Mouse (Mus musculus): ENCODE measurements around the gene Amt. TPM values are rescaled to one million over a fixed set of nuclear protein-coding genes. Genes with fewer than 3 reads are reported as not detected.
A peak's percentile ranks its signal among the peaks of the same experiment; 100 is the strongest.

The Amt gene
- polyA plus RNA-seq, 1 experiment from 2014 or later = 21.9 TPM

- H3K27me3 ChIP-seq (ENCODE audit: control insufficient read depth, insufficient read depth, low read depth, low read length) = no peaks in the 10 kb centered on the region
- peaks cover 20% of the 10 kb centered on the region for H3K36me3 ChIP-seq (ENCODE audit: control insufficient read depth, insufficient read depth, low read length)
- H3K4me1 ChIP-seq (replicated peaks; ENCODE audit: control insufficient read depth, insufficient read depth, low read length) = no peaks in the 10 kb centered on the region
- no peaks in the 10 kb centered on the region for H3K9me3 ChIP-seq (ENCODE audit: control insufficient read depth, low read length)
- no peak overlapping the region for H3K4me3 ChIP-seq (ENCODE audit: low read length)
- no peak overlapping the region for H3K9ac ChIP-seq (ENCODE audit: low read length)
- WGBS = 78% methylated on average over 1 of the region's 1 CpGs
- H3K4me2 ChIP-seq (ENCODE audit: low read depth, low read length) = no peak overlapping the region
- no peak overlapping the region for H3K27ac ChIP-seq (ENCODE audit: low read length)
- no peak for ATAC-seq (ENCODE audit: low read depth)
These were observed 28.1 kb downstream of the Amt start for GRCm38 (mm10) chr9:108324784-108325183.

- Histone ChIP-seq H3K4me2 (ENCODE audit: low read depth, low read length) (no peak overlapping the region), H3K27ac (ENCODE audit: low read length) (no peak overlapping the region), H3K4me1 (replicated peaks; ENCODE audit: control insufficient read depth, insufficient read depth, low read length) (no peaks in the 10 kb centered on the region), H3K9ac (ENCODE audit: low read length) (no peak overlapping the region), H3K27me3 (ENCODE audit: control insufficient read depth, insufficient read depth, low read depth, low read length) (no peaks in the 10 kb centered on the region), H3K4me3 (ENCODE audit: low read length) (no peak overlapping the region), H3K9me3 (ENCODE audit: control insufficient read depth, low read length) (no peaks in the 10 kb centered on the region), H3K36me3 (ENCODE audit: control insufficient read depth, insufficient read depth, low read length) (peaks cover 24% of the 10 kb centered on the region)
- 94% methylated on average over 2 of the region's 2 CpGs for whole genome bisulfite sequencing
- ATAC-seq (ENCODE audit: low read depth) = no peak
These were observed 29.2 kb downstream of the Amt start for GRCm38 (mm10) chr9:108325811-108326210.

- ATAC-seq (ENCODE audit: low read depth) = no peak
- WGBS = 65% methylated on average over 10 of the region's 10 CpGs
These were observed 41.3 kb downstream of the Amt start for GRCm38 (mm10) chr9:108337848-108338550.

GRCm38 (mm10) chr9:108338551-108338885 is 41.9 kb downstream of the Amt start:
- peak overlapping the region; percentile 68 for H3K4me2 ChIP-seq (ENCODE audit: low read depth, low read length)
- H3K36me3 ChIP-seq (ENCODE audit: control insufficient read depth, insufficient read depth, low read length) = peaks cover 31% of the 10 kb centered on the region
- peak overlapping the region; percentile 95 for H3K27ac ChIP-seq (ENCODE audit: low read length)
- peak overlapping the region; percentile 93 for H3K9ac ChIP-seq (ENCODE audit: low read length)
- H3K4me3 ChIP-seq (ENCODE audit: low read length) = peak overlapping the region; percentile 65
- H3K9me3 ChIP-seq (ENCODE audit: control insufficient read depth, low read length) = no peaks in the 10 kb centered on the region
- H3K4me1 ChIP-seq (replicated peaks; ENCODE audit: control insufficient read depth, insufficient read depth, low read length) = peaks cover 28% of the 10 kb centered on the region
- WGBS = 25% methylated on average over 6 of the region's 6 CpGs
- ATAC-seq (ENCODE audit: low read depth) = no peak
- H3K27me3 ChIP-seq (ENCODE audit: control insufficient read depth, insufficient read depth, low read depth, low read length) = no peaks in the 10 kb centered on the region

More at GRCm38 (mm10) chr9:108337848-108338550, 41.3 kb downstream of the Amt start:
- Histone ChIP-seq H3K27ac (ENCODE audit: low read length) (peak overlapping the region; percentile 95), H3K9ac (ENCODE audit: low read length) (no peak overlapping the region), H3K9me3 (ENCODE audit: control insufficient read depth, low read length) (no peaks in the 10 kb centered on the region), H3K4me1 (replicated peaks; ENCODE audit: control insufficient read depth, insufficient read depth, low read length) (peaks cover 28% of the 10 kb centered on the region), H3K27me3 (ENCODE audit: control insufficient read depth, insufficient read depth, low read depth, low read length) (no peaks in the 10 kb centered on the region), H3K36me3 (ENCODE audit: control insufficient read depth, insufficient read depth, low read length) (peaks cover 34% of the 10 kb centered on the region), H3K4me3 (ENCODE audit: low read length) (no peak overlapping the region), H3K4me2 (ENCODE audit: low read depth, low read length) (peak overlapping the region; percentile 68)

GRCm38 (mm10) chr9:108338886-108339781 is 42.5 kb downstream of the Amt start, which contains the start of gene Gpx1:
Gpx1 (plus strand) TSS chr9:108338903.
- Histone ChIP-seq H3K4me2 (ENCODE audit: low read depth, low read length) (peak within 1 kb of the TSS; percentile 68), H3K9ac (ENCODE audit: low read length) (peak within 1 kb of the TSS; percentile 93), H3K36me3 (ENCODE audit: control insufficient read depth, insufficient read depth, low read length) (peaks cover 25% of the 10 kb centered on the region), H3K4me3 (ENCODE audit: low read length) (peak within 1 kb of the TSS; percentile 65), H3K9me3 (ENCODE audit: control insufficient read depth, low read length) (no peaks in the 10 kb centered on the region), H3K27me3 (ENCODE audit: control insufficient read depth, insufficient read depth, low read depth, low read length) (no peaks in the 10 kb centered on the region), H3K4me1 (replicated peaks; ENCODE audit: control insufficient read depth, insufficient read depth, low read length) (peaks cover 28% of the 10 kb centered on the region), H3K27ac (ENCODE audit: low read length) (peak within 1 kb of the TSS; percentile 95)
- WGBS = under 1% methylated on average over 49 of the region's 49 CpGs
- ATAC-seq (ENCODE audit: low read depth) = peak; percentile 98

GRCm38 (mm10) chr9:108339886-108340257 is 43.2 kb downstream of the Amt start:
- Histone ChIP-seq H3K27ac (ENCODE audit: low read length) (peak overlapping the region; percentile 95), H3K9me3 (ENCODE audit: control insufficient read depth, low read length) (no peaks in the 10 kb centered on the region), H3K9ac (ENCODE audit: low read length) (peak overlapping the region; percentile 93), H3K4me2 (ENCODE audit: low read depth, low read length) (peak overlapping the region; percentile 68), H3K4me1 (replicated peaks; ENCODE audit: control insufficient read depth, insufficient read depth, low read length) (peaks cover 28% of the 10 kb centered on the region), H3K36me3 (ENCODE audit: control insufficient read depth, insufficient read depth, low read length) (peaks cover 18% of the 10 kb centered on the region), H3K27me3 (ENCODE audit: control insufficient read depth, insufficient read depth, low read depth, low read length) (no peaks in the 10 kb centered on the region), H3K4me3 (ENCODE audit: low read length) (peak overlapping the region; percentile 65)
- WGBS = 10% methylated on average over 20 of the region's 20 CpGs
- no peak for ATAC-seq (ENCODE audit: low read depth)

GRCm38 (mm10) chr9:108340258-108341138 is 43.8 kb downstream of the Amt start:
- H3K4me3 ChIP-seq (ENCODE audit: low read length) = peak overlapping the region; percentile 65
- no peaks in the 10 kb centered on the region for H3K9me3 ChIP-seq (ENCODE audit: control insufficient read depth, low read length)
- H3K4me1 ChIP-seq (replicated peaks; ENCODE audit: control insufficient read depth, insufficient read depth, low read length) = peaks cover 28% of the 10 kb centered on the region
- peak overlapping the region; percentile 93 for H3K9ac ChIP-seq (ENCODE audit: low read length)
- H3K4me2 ChIP-seq (ENCODE audit: low read depth, low read length) = peak overlapping the region; percentile 68
- ATAC-seq (ENCODE audit: low read depth) = no peak
- WGBS = 37% methylated on average over 10 of the region's 10 CpGs
- no peaks in the 10 kb centered on the region for H3K27me3 ChIP-seq (ENCODE audit: control insufficient read depth, insufficient read depth, low read depth, low read length)
- peaks cover 11% of the 10 kb centered on the region for H3K36me3 ChIP-seq (ENCODE audit: control insufficient read depth, insufficient read depth, low read length)
- H3K27ac ChIP-seq (ENCODE audit: low read length) = peak overlapping the region; percentile 95

- ATAC-seq (ENCODE audit: low read depth) = no peak
- Histone ChIP-seq H3K4me1 (replicated peaks; ENCODE audit: control insufficient read depth, insufficient read depth, low read length) (peaks cover 28% of the 10 kb centered on the region), H3K4me3 (ENCODE audit: low read length) (peak overlapping the region; percentile 65; the same call in 1 of the 2 replicates), H3K36me3 (ENCODE audit: control insufficient read depth, insufficient read depth, low read length) (peaks cover 6% of the 10 kb centered on the region), H3K4me2 (ENCODE audit: low read depth, low read length) (peak overlapping the region; percentile 68), H3K27ac (ENCODE audit: low read length) (peak overlapping the region; percentile 59), H3K9me3 (ENCODE audit: control insufficient read depth, low read length) (no peaks in the 10 kb centered on the region), H3K9ac (ENCODE audit: low read length) (0 out of 2 replicates have a peak overlapping the region, but pooled peaks have one; percentile 93), H3K27me3 (ENCODE audit: control insufficient read depth, insufficient read depth, low read depth, low read length) (no peaks in the 10 kb centered on the region)
- WGBS = 82% methylated on average over 5 of the region's 5 CpGs
These were observed 44.5 kb downstream of the Amt start for GRCm38 (mm10) chr9:108341139-108341475.
